Mouse (Mus musculus) forebrain, embryonic 15.5 days (tissue): ENCODE measurements at regions not wholly inside any gene's neighbourhood (a gene's known extent, or its start where the extent isn't known, plus 50 kb on each side); places are given as distances from the start of the nearest gene placed in this dataset.
A peak's percentile ranks its signal among the peaks of the same experiment; 100 is the strongest.

ENCODE experiments used
- ATAC-seq: fragments of 200-750 bp; cut with Nextera tagmentation; replicated peaks from 2 replicates; pipeline ENCODE4 v1.8.0; 2017; ENCODE audit warnings: mild to moderate bottlenecking, moderate TSS enrichment, moderate library complexity
- H3K27ac ChIP-seq: fragments of 300-500 bp; sonication (generic); replicated peaks from 2 replicates; pipeline ENCODE4 v1.5.1; 2015; ENCODE audit warnings: mild to moderate bottlenecking, inconsistent platforms
- H3K27me3 ChIP-seq: fragments of 300-500 bp; sonication (generic); 2 replicates; pipeline ENCODE4 v1.6.1; 2015; ENCODE audit warnings: inconsistent platforms
- H3K36me3 ChIP-seq: fragments of 300-500 bp; sonication (generic); 2 replicates; pipeline ENCODE4 v1.6.1; 2015; ENCODE audit warnings: mild to moderate bottlenecking, inconsistent platforms
- H3K4me1 ChIP-seq: fragments of 300-500 bp; sonication (generic); 2 replicates; pipeline ENCODE4 v1.6.1; 2015; ENCODE audit warnings: inconsistent platforms
- H3K4me2 ChIP-seq: fragments of 300-500 bp; sonication (generic); replicated peaks from 2 replicates; pipeline ENCODE4 v1.6.1; 2015; ENCODE audit warnings: mild to moderate bottlenecking, inconsistent platforms
- H3K4me3 ChIP-seq: fragments of 300-500 bp; sonication (generic); 2 replicates; pipeline ENCODE4 v1.5.1; 2015; ENCODE audit warnings: mild to moderate bottlenecking, inconsistent platforms
- H3K9ac ChIP-seq: fragments of 300-500 bp; sonication (generic); replicated peaks from 2 replicates; pipeline ENCODE4 v1.6.1; 2015; ENCODE audit warnings: mild to moderate bottlenecking, inconsistent platforms
- H3K9me3 ChIP-seq: fragments of 300-500 bp; sonication (generic); 2 replicates; pipeline ENCODE4 v1.6.1; 2016; ENCODE audit warnings: inconsistent platforms
- WGBS: fragments of 180-500 bp; shearing (Covaris S2); methylation state at CpG from one replicate; pipeline ENCODE4 v1.1.7; 2015; ENCODE audit warnings: mixed read lengths; 5-methylcytosine and 5-hydroxymethylcytosine counted together

DNA sequence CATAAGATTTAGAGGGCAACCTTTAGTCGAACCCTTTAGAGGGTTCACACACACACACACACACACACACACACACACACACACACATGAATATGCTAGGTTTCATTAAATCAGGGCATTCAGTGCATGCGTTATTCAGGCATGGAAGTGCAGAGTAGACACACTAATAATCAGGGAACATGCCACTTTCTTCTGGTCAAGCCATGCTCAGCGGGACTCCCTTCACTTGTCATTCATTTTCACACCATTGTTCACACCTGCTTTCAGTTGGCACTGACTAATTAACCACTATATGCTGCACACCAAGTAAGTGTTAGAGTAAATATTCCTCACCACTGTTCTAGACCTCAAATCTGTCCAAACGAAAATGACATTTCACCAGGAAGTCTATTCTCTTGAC lies 616.6 kb upstream of the Dppa4 start:
- no peak overlapping the region for H3K4me3 ChIP-seq
- 0 out of 2 replicates have a peak, but pooled peaks have one; percentile 41 for ATAC-seq

DNA sequence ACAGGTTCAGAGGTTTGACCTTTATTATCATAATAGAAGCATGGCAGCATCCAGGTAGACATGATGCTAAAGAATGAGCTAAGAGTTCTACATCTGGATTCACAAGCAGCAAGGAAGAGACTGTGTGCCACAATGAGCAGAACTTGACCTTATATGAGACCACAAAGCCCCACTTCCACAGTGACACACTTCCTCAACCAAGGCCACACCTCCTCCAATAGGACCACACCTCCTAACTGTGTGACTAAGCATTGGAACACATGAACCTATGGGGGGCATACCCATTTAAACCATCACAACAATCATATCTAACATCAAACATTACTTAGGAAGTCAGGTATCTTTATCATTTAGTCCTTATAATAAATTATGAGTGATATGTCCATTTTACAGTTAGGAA lies 591.4 kb upstream of the Dppa4 start:
- no peak for ATAC-seq
- no peaks in the 10 kb centered on the region for H3K9me3 ChIP-seq
- H3K27me3 ChIP-seq, result no peaks in the 10 kb centered on the region
- no peak overlapping the region for H3K9ac ChIP-seq
- H3K27ac ChIP-seq, result no peak overlapping the region
- H3K36me3 ChIP-seq, result no peaks in the 10 kb centered on the region
- H3K4me3 ChIP-seq, result no peak overlapping the region
- no peaks in the 10 kb centered on the region for H3K4me1 ChIP-seq
- H3K4me2 ChIP-seq, result no peak overlapping the region

More for the DNA sequence above, 616.6 kb upstream of the Dppa4 start:
- Histone ChIP-seq H3K27me3 (no peaks in the 10 kb centered on the region), H3K27ac (no peak overlapping the region), H3K4me2 (no peak overlapping the region), H3K9ac (no peak overlapping the region), H3K9me3 (no peaks in the 10 kb centered on the region), H3K4me1 (no peaks in the 10 kb centered on the region), H3K36me3 (no peaks in the 10 kb centered on the region)
- WGBS, result 52% methylated on average over 4 of the region's 4 CpGs

DNA sequence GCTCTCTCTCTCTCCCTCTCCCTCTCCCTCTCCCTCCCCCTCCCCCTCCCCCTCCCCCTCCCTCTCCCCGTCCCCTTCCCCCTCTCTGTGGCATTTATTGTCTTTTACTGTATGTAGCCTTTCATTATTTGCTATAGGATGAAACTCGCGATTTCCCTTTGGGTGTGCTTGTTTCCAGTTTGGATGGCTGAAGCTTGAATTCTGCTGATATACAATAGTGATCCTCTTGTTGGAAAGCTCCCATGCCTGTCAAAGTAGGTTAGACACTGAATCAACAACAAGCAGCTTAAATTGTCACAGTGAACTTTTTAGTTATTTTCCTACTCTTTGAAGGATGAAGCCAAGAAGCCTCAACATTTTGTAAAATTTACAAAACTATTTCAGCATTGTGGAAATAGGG lies 590.7 kb upstream of the Dppa4 start:
- H3K9me3 ChIP-seq, result no peaks in the 10 kb centered on the region
- H3K36me3 ChIP-seq, result no peaks in the 10 kb centered on the region
- H3K27me3 ChIP-seq, result no peaks in the 10 kb centered on the region
- no peak overlapping the region for H3K27ac ChIP-seq
- ATAC-seq, result no peak
- no peak overlapping the region for H3K4me3 ChIP-seq
- no peak overlapping the region for H3K4me2 ChIP-seq
- H3K4me1 ChIP-seq, result no peaks in the 10 kb centered on the region
- no peak overlapping the region for H3K9ac ChIP-seq
- WGBS, result 53% methylated on average over 2 of the region's 3 CpGs

DNA sequence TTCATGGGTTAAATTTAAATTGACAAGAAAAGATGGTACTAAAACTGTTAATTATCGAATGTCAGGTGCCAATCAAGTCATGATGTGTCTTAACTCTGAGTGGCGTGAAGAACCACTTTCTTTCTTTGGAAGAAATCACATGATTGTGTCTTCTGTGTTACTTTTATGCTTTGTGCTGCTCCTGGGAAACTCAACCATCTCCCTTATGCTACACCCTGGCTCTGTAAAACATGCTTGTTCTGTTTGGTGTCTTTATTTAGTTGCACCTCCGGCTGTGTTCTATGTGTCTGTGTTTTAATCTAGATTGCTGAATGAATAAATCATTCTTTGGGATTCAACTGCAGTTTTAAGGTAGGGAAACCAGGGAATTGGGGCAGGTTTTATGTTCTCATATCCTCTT lies 589.6 kb upstream of the Dppa4 start:
- H3K4me3 ChIP-seq, result no peak overlapping the region
- no peak overlapping the region for H3K4me2 ChIP-seq
- H3K9me3 ChIP-seq, result no peaks in the 10 kb centered on the region
- 60% methylated on average over 3 of the region's 3 CpGs for WGBS
- H3K27ac ChIP-seq, result no peak overlapping the region
- no peaks in the 10 kb centered on the region for H3K36me3 ChIP-seq
- no peak overlapping the region for H3K9ac ChIP-seq
- no peak for ATAC-seq
- H3K4me1 ChIP-seq, result no peaks in the 10 kb centered on the region
- no peaks in the 10 kb centered on the region for H3K27me3 ChIP-seq
